Mouse (Mus musculus) limb, embryonic 14.5 days (tissue): Measurements from ENCODE around the gene Asb2. TPM values are rescaled to one million over a fixed set of nuclear protein-coding genes. Genes with fewer than 3 reads are reported as not detected.

ENCODE experiments used
- ATAC-seq: fragments of 200-750 bp; cut with Nextera tagmentation; 2 replicates; pipeline ENCODE4 v1.8.0; 2017; ENCODE audit warnings: low read depth, moderate number of reproducible peaks, moderate TSS enrichment; ENCODE audit not compliant: low FRiP score
- DNase-seq: peaks from one replicate; pipeline ENCODE4 v3.0.0-alpha.2; 2015; ENCODE audit warnings: low spot score
- H3K27ac ChIP-seq: fragments of 300-500 bp; sonication (generic); replicated peaks from 2 replicates; pipeline ENCODE4 v1.5.1; 2014; ENCODE audit warnings: low read depth, mild to moderate bottlenecking, low read length, moderate library complexity, mixed read lengths
- H3K27me3 ChIP-seq: fragments of 300-500 bp; sonication (generic); 2 replicates; pipeline ENCODE4 v1.6.1; 2014; ENCODE audit warnings: low read length, mixed read lengths; ENCODE audit not compliant: control insufficient read depth, insufficient read depth
- H3K36me3 ChIP-seq: fragments of 300-500 bp; sonication (generic); 2 replicates; pipeline ENCODE4 v1.6.1; 2014; ENCODE audit warnings: mild to moderate bottlenecking, low read length, moderate library complexity, mixed read lengths; ENCODE audit not compliant: control insufficient read depth, insufficient read depth
- H3K4me1 ChIP-seq: fragments of 300-500 bp; sonication (generic); 2 replicates; pipeline ENCODE4 v1.6.1; 2014; ENCODE audit warnings: antibody characterized with exemption, low read length, mixed read lengths; ENCODE audit not compliant: control insufficient read depth, insufficient read depth
- H3K4me2 ChIP-seq: fragments of 300-500 bp; sonication (generic); replicated peaks from 2 replicates; pipeline ENCODE4 v1.6.1; 2014; ENCODE audit warnings: low read depth, mild to moderate bottlenecking, low read length, moderate library complexity; ENCODE audit not compliant: severe bottlenecking
- H3K4me3 ChIP-seq: fragments of 300-500 bp; sonication (generic); replicated peaks from 2 replicates; pipeline ENCODE4 v1.5.1; 2014; ENCODE audit warnings: low read length
- H3K9ac ChIP-seq: fragments of 300-500 bp; sonication (generic); 2 replicates; pipeline ENCODE4 v1.6.1; 2014; ENCODE audit warnings: mild to moderate bottlenecking, low read depth, low read length, moderate library complexity; ENCODE audit not compliant: severe bottlenecking
- H3K9me3 ChIP-seq: fragments of 300-500 bp; sonication (generic); 2 replicates; pipeline ENCODE4 v1.6.1; 2016; ENCODE audit warnings: low read length; ENCODE audit not compliant: control insufficient read depth
- POLR2A ChIP-seq: fragments of 200-500 bp; IDR thresholded peaks from 2 replicates; pipeline ENCODE4 v1.8.0; 2012; ENCODE audit warnings: inconsistent platforms, mild to moderate bottlenecking, moderate library complexity, borderline replicate concordance; ENCODE audit not compliant: insufficient read depth, insufficient read length; ENCODE audit errors: extremely low read depth
- WGBS: fragments of 180-500 bp; shearing (Covaris S2); extraction: QIAGEN DNeasy Blood & Tissue Kit; methylation state at CpG from one replicate; pipeline ENCODE4 v1.1.7; 2014; 5-methylcytosine and 5-hydroxymethylcytosine counted together
- polyA plus RNA-seq, 2 experiments: library from polyadenylated mRNA; depleted of rRNA in 1 of 2; stranded (reverse) in 1 of 2; unstranded in 1 of 2; fragments of >200 nt; fragmentation: Nextera tagmentation in 1 of 2; extraction: Ambion mirVana in 1 of 2; gene quantifications; 2 replicates each; pipeline versions ENCODE4 v1.2.1 to v1.2.3; 2012 to 2014

Asb2 gene
- polyA plus RNA-seq, 2 experiments = 11.7 to 13.8 TPM

DNA sequence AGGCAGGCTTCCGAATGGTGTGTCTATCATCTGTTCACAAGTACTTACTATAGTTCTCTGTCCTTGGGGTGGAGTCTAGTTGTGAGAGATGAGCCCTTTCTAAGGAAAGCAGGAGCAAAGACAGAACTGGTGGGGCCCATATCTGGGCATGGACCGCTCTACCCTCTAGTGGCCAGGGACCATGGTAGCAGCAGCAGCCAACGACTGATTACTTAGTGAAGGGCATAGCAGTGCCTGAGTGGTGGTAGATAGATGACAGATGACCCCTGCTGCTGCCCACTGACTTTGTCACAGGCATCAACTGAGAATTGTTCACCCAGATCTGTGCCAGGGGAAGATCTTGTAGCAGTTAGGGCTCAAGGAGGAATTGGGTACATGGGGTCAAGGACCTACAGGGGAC, 33.0 kb downstream of the Asb2 start:
- H3K4me3 ChIP-seq = no peak overlapping the region
- WGBS = 23% methylated on average over 3 of the region's 3 CpGs
- no peak for DNase-seq

DNA sequence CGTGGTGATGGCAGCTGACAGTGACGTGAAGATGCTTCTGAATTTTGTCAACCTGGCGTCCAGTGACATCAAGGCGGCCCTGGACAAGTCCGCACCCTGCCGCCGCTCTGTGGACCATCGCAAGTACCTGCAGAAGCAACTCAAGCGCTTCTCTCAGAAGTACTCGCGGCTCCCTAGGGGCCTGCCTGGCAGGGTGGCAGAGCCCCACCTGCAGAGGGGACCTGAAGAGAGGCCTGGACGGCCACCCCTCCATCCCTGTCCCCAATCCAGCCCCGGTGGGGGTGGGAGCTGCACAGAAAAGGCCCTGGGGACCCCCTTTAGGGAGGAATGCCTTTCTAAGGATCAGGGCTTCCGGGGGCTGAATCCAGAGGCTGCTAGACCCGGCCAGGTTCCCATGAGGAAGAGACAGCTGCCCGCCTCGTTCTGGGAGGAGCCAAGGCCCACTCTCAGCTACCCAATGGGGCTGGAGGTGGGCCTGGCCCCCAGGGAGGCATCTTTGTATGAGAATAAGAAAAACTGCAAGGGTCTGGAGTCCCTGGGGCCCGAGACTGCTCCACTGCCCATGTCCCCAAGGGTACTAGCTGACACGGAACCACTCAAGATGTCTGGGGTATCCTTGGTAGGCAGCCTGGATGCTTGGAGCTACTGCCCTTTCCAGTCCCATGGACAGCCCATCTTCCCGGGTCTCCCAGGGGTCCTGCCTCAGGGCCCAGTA, 39.8 kb downstream of the Asb2 start:
- TF ChIP-seq POLR2A = no peak
- no peak for ATAC-seq
- H3K27me3 ChIP-seq = 0 out of 2 replicates have a peak, but pooled peaks cover 13% of the 10 kb centered on the region

More for the DNA sequence above, 33.0 kb downstream of the Asb2 start:
- no peaks in the 10 kb centered on the region for H3K36me3 ChIP-seq
- H3K27me3 ChIP-seq = peaks cover 10% of the 10 kb centered on the region; the same call in 1 of the 2 replicates
- no peak overlapping the region for H3K9ac ChIP-seq
- no peak overlapping the region for H3K4me2 ChIP-seq
- no peak for TF ChIP-seq POLR2A
- H3K9me3 ChIP-seq = no peaks in the 10 kb centered on the region
- no peak for ATAC-seq
- no peak overlapping the region for H3K27ac ChIP-seq
- H3K4me1 ChIP-seq = peaks cover 4% of the 10 kb centered on the region; the same call in 1 of the 2 replicates

GRCm38 (mm10) chr12:103314640-103315361, 41.0 kb downstream of the Asb2 start:
- no peak for TF ChIP-seq POLR2A
- Histone ChIP-seq H3K27ac (no peak overlapping the region), H3K4me1 (no peaks in the 10 kb centered on the region), H3K4me3 (peak overlapping the region; percentile 14; the same call in 1 of the 2 replicates), H3K27me3 (0 out of 2 replicates have a peak, but pooled peaks cover 13% of the 10 kb centered on the region), H3K9ac (peak overlapping the region; percentile 43; the same call in 1 of the 2 replicates), H3K4me2 (peak overlapping the region; percentile 44), H3K9me3 (no peaks in the 10 kb centered on the region), H3K36me3 (no peaks in the 10 kb centered on the region)
- 9% methylated on average over 25 of the region's 25 CpGs for WGBS
- no peak for DNase-seq
- peak; percentile 53 for ATAC-seq

More for the DNA sequence above, 39.8 kb downstream of the Asb2 start:
- Histone ChIP-seq H3K4me1 (no peaks in the 10 kb centered on the region), H3K36me3 (no peaks in the 10 kb centered on the region), H3K4me3 (no peak overlapping the region), H3K27ac (no peak overlapping the region), H3K9ac (no peak overlapping the region), H3K9me3 (no peaks in the 10 kb centered on the region), H3K4me2 (no peak overlapping the region)
- WGBS = 44% methylated on average over 19 of the region's 20 CpGs
- no peak for DNase-seq

GRCm38 (mm10) chr12:103313871-103314639, 41.7 kb downstream of the Asb2 start:
- no peak for TF ChIP-seq POLR2A
- H3K4me3 ChIP-seq = no peak overlapping the region
- DNase-seq = no peak
- no peak overlapping the region for H3K27ac ChIP-seq
- H3K9ac ChIP-seq = no peak overlapping the region
- no peak for ATAC-seq
- no peaks in the 10 kb centered on the region for H3K4me1 ChIP-seq
- no peaks in the 10 kb centered on the region for H3K9me3 ChIP-seq
- H3K4me2 ChIP-seq = no peak overlapping the region
- WGBS = 72% methylated on average over 21 of the region's 21 CpGs
- H3K36me3 ChIP-seq = no peaks in the 10 kb centered on the region
- H3K27me3 ChIP-seq = 0 out of 2 replicates have a peak, but pooled peaks cover 13% of the 10 kb centered on the region

DNA sequence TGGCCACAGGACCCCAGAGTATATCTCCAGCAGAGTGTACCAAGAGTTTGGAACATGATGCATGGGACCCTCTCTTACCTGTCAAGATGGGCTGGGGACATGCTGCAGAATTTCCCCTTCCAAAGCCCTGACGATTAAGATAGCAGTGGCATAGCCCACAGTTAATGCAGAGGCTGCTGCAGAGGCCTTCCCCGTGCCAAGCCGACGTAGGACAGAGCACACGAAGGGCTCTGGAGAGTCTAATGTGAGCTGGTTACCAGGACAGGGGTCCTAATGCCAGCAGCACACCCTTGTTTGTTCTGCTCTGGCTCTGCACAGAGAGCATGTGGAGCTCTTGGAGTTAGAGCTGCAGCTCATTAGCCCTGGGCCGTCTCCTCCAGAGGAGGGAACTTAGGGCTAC, 42.5 kb downstream of the Asb2 start:
- H3K4me2 ChIP-seq = no peak overlapping the region
- WGBS = 75% methylated on average over 6 of the region's 6 CpGs
- H3K9ac ChIP-seq = no peak overlapping the region
- H3K27me3 ChIP-seq = 0 out of 2 replicates have a peak, but pooled peaks cover 13% of the 10 kb centered on the region
- TF ChIP-seq POLR2A = no peak
- DNase-seq (no peak), ATAC-seq (no peak)
- H3K27ac ChIP-seq = no peak overlapping the region
- H3K4me3 ChIP-seq = no peak overlapping the region
- H3K4me1 ChIP-seq = no peaks in the 10 kb centered on the region
- no peaks in the 10 kb centered on the region for H3K9me3 ChIP-seq
- no peaks in the 10 kb centered on the region for H3K36me3 ChIP-seq
